Mouse (Mus musculus): ENCODE results near the gene Tent4a. TPM values are rescaled to one million over a fixed set of nuclear protein-coding genes. Genes with fewer than 3 reads are reported as not detected.
"Not testable (repeated sequence)": the region's sequence is repeated elsewhere in the genome, so short reads cannot be mapped to it uniquely, and the experiment has no call there.

Tent4a gene
- 10.4 and 11.9 TPM in 2 replicates for polyA plus RNA-seq (2014; fragmentation: Nextera tagmentation; extraction: Ambion mirVana)

DNA sequence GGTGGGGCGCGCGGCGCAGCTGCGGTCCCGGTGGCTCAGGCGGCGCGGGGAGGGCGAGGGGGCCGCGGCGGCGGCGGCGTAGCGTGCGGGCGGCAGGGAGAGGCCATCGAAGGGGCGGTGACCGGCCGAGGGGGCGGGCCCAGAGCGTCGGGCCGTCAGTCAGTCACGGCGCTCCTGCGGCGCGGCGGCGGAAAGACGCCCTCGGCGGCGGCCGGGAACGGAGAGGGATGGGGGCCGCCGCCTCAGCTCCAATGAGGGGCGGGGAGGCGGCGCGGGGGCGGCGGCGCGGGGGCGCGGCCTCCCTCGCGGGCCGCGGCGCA is at the start of gene Tent4a:
Gene Tent4a (minus strand): TSS at position 284 of the 320 bp plus-strand sequence.
- WGBS: under 1% methylated on average over 23 of the region's 57 CpGs

GRCm38 (mm10) chr13:69583591-69583990 is 49.2 kb upstream of the Tent4a start:
- 95% methylated on average over 6 of the region's 6 CpGs for WGBS
- Histone ChIP-seq H3K36me3 (ENCODE audit: control insufficient read depth, insufficient read depth, low read length) (no peaks in the 10 kb centered on the region), H3K4me3 (ENCODE audit: low read depth, low read length) (no peak overlapping the region), H3K4me2 (ENCODE audit: low read depth, low read length) (no peak overlapping the region), H3K9ac (replicated peaks; ENCODE audit: low read depth, low read length) (no peak overlapping the region), H3K9me3 (ENCODE audit: control insufficient read depth, low read length) (no peaks in the 10 kb centered on the region), H3K27me3 (ENCODE audit: control insufficient read depth, insufficient read depth, low read length) (no peaks in the 10 kb centered on the region), H3K4me1 (ENCODE audit: control insufficient read depth, insufficient read depth, low read length) (no peaks in the 10 kb centered on the region), H3K27ac (ENCODE audit: low read depth, low read length) (no peak overlapping the region)
- no peak for ATAC-seq (ENCODE audit: low read depth)

More for the DNA sequence above, at the start of gene Tent4a:
- Histone ChIP-seq H3K27ac (ENCODE audit: low read depth, low read length) (peak within 1 kb of the TSS; percentile 95), H3K36me3 (ENCODE audit: control insufficient read depth, insufficient read depth, low read length) (no peaks in the 10 kb centered on the region), H3K4me2 (ENCODE audit: low read depth, low read length) (peak within 1 kb of the TSS; percentile 94), H3K27me3 (ENCODE audit: control insufficient read depth, insufficient read depth, low read length) (no peaks in the 10 kb centered on the region), H3K4me3 (ENCODE audit: low read depth, low read length) (peak within 1 kb of the TSS; percentile 85), H3K9ac (replicated peaks; ENCODE audit: low read depth, low read length) (peak within 1 kb of the TSS; percentile 83), H3K9me3 (ENCODE audit: control insufficient read depth, low read length) (no peaks in the 10 kb centered on the region), H3K4me1 (ENCODE audit: control insufficient read depth, insufficient read depth, low read length) (peaks cover 30% of the 10 kb centered on the region)
- ATAC-seq (ENCODE audit: low read depth): peak; percentile 80

DNA sequence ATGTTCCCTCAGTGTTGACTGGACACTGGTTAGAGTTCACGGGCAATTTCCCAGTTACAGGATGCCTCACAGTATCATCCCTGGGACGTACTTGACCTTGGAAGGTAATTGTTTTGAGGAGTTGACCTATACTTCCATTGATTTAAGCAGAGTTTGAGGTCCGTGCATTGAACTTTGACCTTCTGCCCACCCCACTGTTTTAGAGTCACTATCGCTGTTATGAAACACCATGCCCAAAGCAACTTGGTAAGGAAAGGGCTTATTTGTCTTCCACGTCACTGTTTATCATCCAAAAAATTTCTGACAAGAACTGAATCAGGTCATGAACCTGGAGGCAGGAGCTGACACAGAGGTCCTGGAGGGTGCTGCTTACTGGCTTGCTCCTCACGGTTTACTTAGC is 48.0 kb upstream of the Tent4a start:
- Histone ChIP-seq H3K27me3 (ENCODE audit: control insufficient read depth, insufficient read depth, low read length) (no peaks in the 10 kb centered on the region), H3K36me3 (ENCODE audit: control insufficient read depth, insufficient read depth, low read length) (no peaks in the 10 kb centered on the region), H3K9me3 (ENCODE audit: control insufficient read depth, low read length) (no peaks in the 10 kb centered on the region), H3K9ac (replicated peaks; ENCODE audit: low read depth, low read length) (no peak overlapping the region), H3K4me2 (ENCODE audit: low read depth, low read length) (no peak overlapping the region), H3K4me3 (ENCODE audit: low read depth, low read length) (no peak overlapping the region), H3K4me1 (ENCODE audit: control insufficient read depth, insufficient read depth, low read length) (no peaks in the 10 kb centered on the region), H3K27ac (ENCODE audit: low read depth, low read length) (no peak overlapping the region)
- ATAC-seq (ENCODE audit: low read depth): no peak
- 91% methylated on average over 6 of the region's 6 CpGs for WGBS

DNA sequence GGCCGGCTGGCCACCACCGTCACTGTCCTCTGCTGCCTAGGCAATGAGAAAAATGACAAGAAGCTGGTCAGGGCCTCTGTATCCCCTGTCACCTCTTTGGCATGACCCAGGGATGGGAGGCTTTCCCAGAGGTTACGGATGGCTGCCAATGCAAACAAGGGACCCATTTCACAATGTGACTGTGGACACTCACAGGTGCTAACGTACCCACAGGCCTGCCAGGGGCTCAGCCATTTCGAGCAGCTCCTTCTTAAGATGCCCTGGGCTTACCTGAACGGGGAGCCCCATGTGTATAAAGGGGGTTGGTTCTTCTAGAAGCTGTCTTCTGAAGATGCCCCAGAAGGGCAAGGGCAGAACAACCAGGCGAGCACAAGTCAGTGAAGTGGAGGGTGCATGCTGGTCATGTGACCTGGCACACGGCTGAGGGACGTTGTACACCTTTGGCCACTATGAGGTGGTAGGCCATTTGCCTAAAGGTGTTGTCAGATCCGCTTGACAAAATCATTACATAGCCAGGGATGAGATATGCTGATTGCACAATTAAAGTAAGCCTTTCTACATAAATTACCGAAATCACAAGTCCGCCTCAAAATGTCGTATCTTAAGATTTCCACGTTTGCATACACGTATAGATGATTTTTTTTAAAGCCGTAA is 42.9 kb upstream of the Tent4a start:
- 91% methylated on average over 16 of the region's 16 CpGs for WGBS
- H3K27ac ChIP-seq (ENCODE audit: low read depth, low read length): no peak overlapping the region
- no peak overlapping the region for H3K9ac ChIP-seq (replicated peaks; ENCODE audit: low read depth, low read length)
- H3K4me2 ChIP-seq (ENCODE audit: low read depth, low read length): no peak overlapping the region
- no peaks in the 10 kb centered on the region for H3K27me3 ChIP-seq (ENCODE audit: control insufficient read depth, insufficient read depth, low read length)
- H3K4me3 ChIP-seq (ENCODE audit: low read depth, low read length): no peak overlapping the region
- ATAC-seq (ENCODE audit: low read depth): no peak
- no peaks in the 10 kb centered on the region for H3K9me3 ChIP-seq (ENCODE audit: control insufficient read depth, low read length)
- H3K4me1 ChIP-seq (ENCODE audit: control insufficient read depth, insufficient read depth, low read length): no peaks in the 10 kb centered on the region
- no peaks in the 10 kb centered on the region for H3K36me3 ChIP-seq (ENCODE audit: control insufficient read depth, insufficient read depth, low read length)

GRCm38 (mm10) chr13:69576676-69577075 is 42.3 kb upstream of the Tent4a start:
- Histone ChIP-seq H3K9me3 (ENCODE audit: control insufficient read depth, low read length) (no peaks in the 10 kb centered on the region), H3K27ac (ENCODE audit: low read depth, low read length) (no peak overlapping the region), H3K4me2 (ENCODE audit: low read depth, low read length) (no peak overlapping the region), H3K36me3 (ENCODE audit: control insufficient read depth, insufficient read depth, low read length) (no peaks in the 10 kb centered on the region), H3K4me1 (ENCODE audit: control insufficient read depth, insufficient read depth, low read length) (no peaks in the 10 kb centered on the region), H3K27me3 (ENCODE audit: control insufficient read depth, insufficient read depth, low read length) (no peaks in the 10 kb centered on the region), H3K9ac (replicated peaks; ENCODE audit: low read depth, low read length) (no peak overlapping the region; the same call in 1 of the 2 replicates), H3K4me3 (ENCODE audit: low read depth, low read length) (no peak overlapping the region)
- WGBS: 66% methylated on average over 11 of the region's 11 CpGs
- no peak for ATAC-seq (ENCODE audit: low read depth)

DNA sequence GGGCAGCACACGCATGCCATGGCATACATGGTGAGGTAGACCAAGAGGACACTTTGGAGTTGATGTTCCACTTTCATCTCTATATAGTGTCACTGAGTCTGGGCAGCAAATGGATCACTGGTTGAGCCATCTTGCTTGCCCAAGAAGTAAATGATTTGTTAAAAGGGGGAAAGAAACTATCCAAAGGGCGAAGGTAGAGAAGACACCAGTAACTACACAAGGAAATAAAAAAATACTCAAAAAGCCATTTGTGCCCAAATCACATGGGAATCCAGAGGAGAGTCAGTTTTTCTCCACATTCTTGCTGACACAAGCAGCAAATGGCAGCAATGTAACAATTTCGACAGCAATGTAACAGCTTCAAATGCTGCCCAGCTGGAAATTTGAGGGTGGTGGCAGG is 38.2 kb upstream of the Tent4a start:
- no peak overlapping the region for H3K4me3 ChIP-seq (ENCODE audit: low read depth, low read length)
- no peaks in the 10 kb centered on the region for H3K4me1 ChIP-seq (ENCODE audit: control insufficient read depth, insufficient read depth, low read length)
- no peaks in the 10 kb centered on the region for H3K9me3 ChIP-seq (ENCODE audit: control insufficient read depth, low read length)
- H3K27ac ChIP-seq (ENCODE audit: low read depth, low read length): no peak overlapping the region
- H3K9ac ChIP-seq (replicated peaks; ENCODE audit: low read depth, low read length): no peak overlapping the region
- H3K4me2 ChIP-seq (ENCODE audit: low read depth, low read length): no peak overlapping the region
- ATAC-seq (ENCODE audit: low read depth): no peak
- H3K36me3 ChIP-seq (ENCODE audit: control insufficient read depth, insufficient read depth, low read length): no peaks in the 10 kb centered on the region
- 94% methylated on average over 3 of the region's 3 CpGs for WGBS
- H3K27me3 ChIP-seq (ENCODE audit: control insufficient read depth, insufficient read depth, low read length): no peaks in the 10 kb centered on the region

DNA sequence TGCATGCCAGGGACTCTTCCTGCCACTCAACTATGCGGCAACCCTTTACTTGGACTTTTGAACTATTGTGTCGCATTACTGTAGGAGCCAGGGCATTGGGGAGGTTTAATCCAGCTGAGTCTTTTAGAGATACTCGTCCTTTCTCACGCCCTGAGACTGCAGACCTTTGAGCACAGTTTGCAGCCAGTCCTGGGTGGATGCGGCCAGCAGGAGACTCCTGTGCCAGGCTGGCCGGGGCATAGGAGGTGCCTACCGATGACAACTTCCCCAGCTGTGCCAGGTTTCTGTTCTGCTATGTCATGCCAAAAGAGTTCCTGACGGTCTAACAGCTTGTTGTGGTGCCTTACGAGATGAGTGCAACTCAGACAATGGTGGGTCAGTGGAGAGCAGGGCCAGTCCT is 34.8 kb upstream of the Tent4a start:
- H3K4me1 ChIP-seq (ENCODE audit: control insufficient read depth, insufficient read depth, low read length): no peaks in the 10 kb centered on the region
- H3K9me3 ChIP-seq (ENCODE audit: control insufficient read depth, low read length): no peaks in the 10 kb centered on the region
- no peak overlapping the region for H3K4me2 ChIP-seq (ENCODE audit: low read depth, low read length)
- H3K9ac ChIP-seq (replicated peaks; ENCODE audit: low read depth, low read length): no peak overlapping the region
- no peaks in the 10 kb centered on the region for H3K36me3 ChIP-seq (ENCODE audit: control insufficient read depth, insufficient read depth, low read length)
- H3K4me3 ChIP-seq (ENCODE audit: low read depth, low read length): no peak overlapping the region
- no peaks in the 10 kb centered on the region for H3K27me3 ChIP-seq (ENCODE audit: control insufficient read depth, insufficient read depth, low read length)
- 87% methylated on average over 9 of the region's 9 CpGs for WGBS
- ATAC-seq (ENCODE audit: low read depth): no peak
- no peak overlapping the region for H3K27ac ChIP-seq (ENCODE audit: low read depth, low read length)

GRCm38 (mm10) chr13:69565401-69565800 is 31.0 kb upstream of the Tent4a start:
- not testable (repeated sequence) for H3K4me1 ChIP-seq (ENCODE audit: control insufficient read depth, insufficient read depth, low read length); H3K4me2 ChIP-seq (ENCODE audit: low read depth, low read length); H3K36me3 ChIP-seq (ENCODE audit: control insufficient read depth, insufficient read depth, low read length); H3K4me3 ChIP-seq (ENCODE audit: low read depth, low read length); ATAC-seq (ENCODE audit: low read depth); H3K27ac ChIP-seq (ENCODE audit: low read depth, low read length); H3K9ac ChIP-seq (replicated peaks; ENCODE audit: low read depth, low read length); H3K27me3 ChIP-seq (ENCODE audit: control insufficient read depth, insufficient read depth, low read length); H3K9me3 ChIP-seq (ENCODE audit: control insufficient read depth, low read length)
- WGBS: 93% methylated on average over 4 of the region's 4 CpGs

- Histone ChIP-seq H3K4me2 (ENCODE audit: low read depth, low read length) (no peak overlapping the region), H3K4me1 (ENCODE audit: control insufficient read depth, insufficient read depth, low read length) (no peaks in the 10 kb centered on the region), H3K27me3 (ENCODE audit: control insufficient read depth, insufficient read depth, low read length) (no peaks in the 10 kb centered on the region), H3K36me3 (ENCODE audit: control insufficient read depth, insufficient read depth, low read length) (no peaks in the 10 kb centered on the region), H3K4me3 (ENCODE audit: low read depth, low read length) (no peak overlapping the region), H3K9me3 (ENCODE audit: control insufficient read depth, low read length) (no peaks in the 10 kb centered on the region), H3K9ac (replicated peaks; ENCODE audit: low read depth, low read length) (no peak overlapping the region), H3K27ac (ENCODE audit: low read depth, low read length) (no peak overlapping the region)
- no peak for ATAC-seq (ENCODE audit: low read depth)
Observed at GRCm38 (mm10) chr13:69564573-69564972, 30.2 kb upstream of the Tent4a start.
